In genomic region chr16:17638036-17638628, GRCm38 (mm10) we compare ENCODE assay signal across 12 mouse cellular contexts. TPM values are rescaled to one million over a fixed set of nuclear protein-coding genes. Genes with fewer than 3 reads are reported as not detected.
A peak's percentile ranks its signal among the peaks of the same experiment; 100 is the strongest.
DNase-seq lines count a peak whose midpoint lies in the region; ATAC-seq lines count a peak whose summit lies in the region.
"Had no signal": no experiment of that assay in that cellular context is flagged by ENCODE, and none has a peak within 500 bp of the region (broad histone marks: within the 10 kb centered on the region; RNA-seq: fewer than 3 reads in every experiment).

No protein-coding gene starts in this region.

- no peak overlapping the region for H3K4me3 ChIP-seq in heart, embryonic 12.5 days
- no peak overlapping the region for H3K4me3 ChIP-seq in liver, embryonic 12.5 days
- H3K4me3 ChIP-seq: embryonic facial prominence, embryonic 12.5 days had no signal

- WGBS in heart, embryonic 12.5 days: 79% methylated on average over 9 of the region's 9 CpGs
- 39% methylated on average over 9 of the region's 9 CpGs for WGBS in liver, embryonic 12.5 days (ENCODE audit: insufficient replicate concordance)

- H3K27me3 ChIP-seq in heart, embryonic 12.5 days (replicated peaks): no peaks in the 10 kb centered on the region
- H3K27me3 ChIP-seq in liver, embryonic 12.5 days (replicated peaks): no peaks in the 10 kb centered on the region
- H3K27me3 ChIP-seq: embryonic facial prominence, embryonic 12.5 days had no signal

- H3K36me3 ChIP-seq in heart, embryonic 12.5 days: peaks cover 59% of the 10 kb centered on the region
- peaks cover 95% of the 10 kb centered on the region for H3K36me3 ChIP-seq in liver, embryonic 12.5 days

- no peaks in the 10 kb centered on the region for H3K9me3 ChIP-seq in heart, embryonic 12.5 days (replicated peaks)
- no peaks in the 10 kb centered on the region for H3K9me3 ChIP-seq in liver, embryonic 12.5 days (replicated peaks)
- H3K9me3 ChIP-seq: embryonic facial prominence, embryonic 12.5 days had no signal

- H3K27ac ChIP-seq in heart, embryonic 12.5 days (ENCODE audit: poor library complexity, severe bottlenecking): no peak overlapping the region
- peak overlapping the region; percentile 96 for H3K27ac ChIP-seq in liver, embryonic 12.5 days
- H3K27ac ChIP-seq: embryonic facial prominence, embryonic 12.5 days had no signal

- no peak overlapping the region for H3K4me2 ChIP-seq in heart, embryonic 12.5 days
- H3K4me2 ChIP-seq in liver, embryonic 12.5 days: peak overlapping the region; percentile 51
- H3K4me2 ChIP-seq: embryonic facial prominence, embryonic 12.5 days had no signal

- DNase-seq in heart, adult 11 months: no peak
- peak; percentile 63 to 78 for DNase-seq in spleen, postnatal 36 days (ENCODE audit: low spot score in 2 of 2)
- DNase-seq in layer of hippocampus, postnatal 14 days (ENCODE audit: low spot score in 2 of 2): no peak
- no peak for DNase-seq in adrenal gland, postnatal 14 days
- no peak for DNase-seq in left cerebral cortex, postnatal 25 days (ENCODE audit: low spot score in 2 of 2)
- DNase-seq: kidney, postnatal 4 days; lung, postnatal 10 days had no signal

- peaks cover 33% of the 10 kb centered on the region for H3K4me1 ChIP-seq in heart, embryonic 12.5 days (replicated peaks)
- H3K4me1 ChIP-seq in liver, embryonic 12.5 days: peaks cover 54% of the 10 kb centered on the region
- H3K4me1 ChIP-seq: embryonic facial prominence, embryonic 12.5 days had no signal

- intact Hi-C loops in left cerebral cortex, postnatal 25 days (cut with DNase I): no loop called here

- H3K9ac ChIP-seq in heart, embryonic 12.5 days: no peak overlapping the region
- H3K9ac ChIP-seq in liver, embryonic 12.5 days: peak overlapping the region; percentile 61
- H3K9ac ChIP-seq: embryonic facial prominence, embryonic 12.5 days had no signal

- peak; percentile 79 for ATAC-seq in heart, embryonic 12.5 days (ENCODE audit: insufficient number of reproducible peaks, low FRiP score)
- peak; percentile 81 for ATAC-seq in common myeloid progenitor, adult 5-6 weeks (replicated peaks; ENCODE audit: low read depth, poor library complexity, severe bottlenecking)
- peak; percentile 97 for ATAC-seq in liver, embryonic 12.5 days
- ATAC-seq: CD4-positive, CD25-positive, alpha-beta regulatory T cell, adult 4 months had no signal

RNA-seq across cellular contexts. Expression of gene Ccdc74a, which starts 8.1 kb away (rescaled TPM):
- 4.4 and 5.5 TPM in 2 replicates for polyA plus RNA-seq in heart, embryonic 12.5 days (2016; fragmentation: Nextera tagmentation; extraction: Ambion mirVana)
- total RNA-seq in common myeloid progenitor, adult 5-6 weeks (2017): 2.2 and 4.4 TPM in 2 replicates
- 3.0 and 3.2 TPM in 2 replicates for polyA plus RNA-seq in liver, embryonic 12.5 days (2016; fragmentation: Nextera tagmentation; extraction: Ambion mirVana)
- 10 to 100 TPM; 39.9 to 48.2 TPM for total RNA-seq in layer of hippocampus, postnatal 14 days (2021)
- 2.0 and 3.8 TPM in 2 replicates for total RNA-seq in adrenal gland, postnatal 14 days (2021)
- total RNA-seq in left cerebral cortex, postnatal 25 days (2021): 10 to 100 TPM; 22.3 to 26.4 TPM

RNA-seq across cellular contexts. Expression of gene Smpd4, which starts 19.0 kb away (rescaled TPM):
- 30.3 and 31.4 TPM in 2 replicates for polyA plus RNA-seq in heart, embryonic 12.5 days (2016; fragmentation: Nextera tagmentation; extraction: Ambion mirVana)
- 31.2 and 34.8 TPM in 2 replicates for total RNA-seq in common myeloid progenitor, adult 5-6 weeks (2017)
- polyA plus RNA-seq in liver, embryonic 12.5 days (2016; fragmentation: Nextera tagmentation; extraction: Ambion mirVana): 31.3 and 31.8 TPM in 2 replicates
- 10 to 100 TPM; 37.9 to 42.2 TPM for total RNA-seq in layer of hippocampus, postnatal 14 days (2021)
- 29.1 and 33.6 TPM in 2 replicates for total RNA-seq in adrenal gland, postnatal 14 days (2021)
- total RNA-seq in left cerebral cortex, postnatal 25 days (2021): 10 to 100 TPM; 62.4 to 63.8 TPM

RNA-seq across cellular contexts. Expression of gene Slc7a4, which starts 55.1 kb away (rescaled TPM):
- 9.2 and 10.9 TPM in 2 replicates for polyA plus RNA-seq in heart, embryonic 12.5 days (2016; fragmentation: Nextera tagmentation; extraction: Ambion mirVana)
- total RNA-seq in common myeloid progenitor, adult 5-6 weeks (2017): 7.1 and 10.2 TPM in 2 replicates
- 1.7 TPM in 2 replicates for polyA plus RNA-seq in liver, embryonic 12.5 days (2016; fragmentation: Nextera tagmentation; extraction: Ambion mirVana)
- 10 to 100 TPM; 86.2 to 94.9 TPM for total RNA-seq in layer of hippocampus, postnatal 14 days (2021)
- 8.0 and 8.3 TPM in 2 replicates for total RNA-seq in adrenal gland, postnatal 14 days (2021)
- 10 to 100 TPM; 83.2 to 87.4 TPM for total RNA-seq in left cerebral cortex, postnatal 25 days (2021)

Comparison
In these comparisons a context has a peak if more than half of its experiments do, and no peak if none do; other contexts are left out.
1. DNase-seq: peak in spleen, postnatal 36 days (2 of 2); none in heart, adult 11 months (single experiment), layer of hippocampus, postnatal 14 days (0 of 2), adrenal gland, postnatal 14 days (single experiment) and left cerebral cortex, postnatal 25 days (0 of 2).
2. Peak in every context shown above with its lines, with median percentiles within 50 percentile points of each other: ATAC-seq.